Mouse (Mus musculus): ENCODE results near the gene Fat1. TPM values are rescaled to one million over a fixed set of nuclear protein-coding genes. Genes with fewer than 3 reads are reported as not detected.

Gene Fat1
- 8.7 and 10.4 TPM in 2 replicates for polyA plus RNA-seq (2015; fragmentation: Nextera tagmentation; extraction: Ambion mirVana)

DNA sequence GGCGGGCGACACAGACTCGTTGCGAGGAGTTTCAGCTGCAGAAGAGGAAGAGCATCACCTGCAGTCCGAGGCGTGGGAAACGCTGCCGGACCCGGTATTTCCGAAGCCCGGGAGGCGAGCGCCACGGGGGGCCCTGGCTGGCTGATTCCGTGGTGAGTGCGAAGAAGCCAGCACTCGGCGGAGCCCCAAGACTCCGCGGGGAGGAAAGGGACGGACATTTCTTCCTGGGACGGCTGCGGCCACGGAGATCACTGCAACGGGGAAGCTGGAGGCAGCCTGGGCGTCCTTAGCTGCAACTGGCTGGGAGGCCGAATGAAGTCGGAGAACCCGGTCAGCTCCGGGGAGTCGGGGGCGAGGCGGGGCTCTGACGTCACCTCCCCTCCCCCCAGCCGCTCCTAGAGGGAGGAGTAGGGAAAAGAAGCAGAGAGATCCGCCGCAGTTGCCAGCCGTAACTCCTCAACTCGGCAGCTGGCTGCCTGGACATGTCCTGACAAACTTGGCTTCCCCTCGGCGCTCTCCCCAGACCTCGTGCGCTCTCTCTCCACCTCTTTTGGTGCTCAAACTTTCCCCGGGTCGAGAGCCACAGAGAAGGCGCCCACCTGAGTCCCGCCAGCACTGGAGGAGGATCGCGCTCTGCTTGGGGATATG, at the start of gene Fat1:
Gene Fat1, plus strand, starts transcription at position 598 of the 648 bp plus-strand sequence.
- peak; percentile 39 for ATAC-seq
- H3K4me2 ChIP-seq (ENCODE audit: low read length) = peak within 1 kb of the TSS; percentile 97
- peaks cover 19% of the 10 kb centered on the region for H3K4me1 ChIP-seq (replicated peaks; ENCODE audit: control insufficient read depth, insufficient read depth, low read length)
- no peaks in the 10 kb centered on the region for H3K36me3 ChIP-seq (ENCODE audit: control insufficient read depth, insufficient read depth)
- H3K9ac ChIP-seq (replicated peaks; ENCODE audit: low read depth, low read length) = peak within 1 kb of the TSS; percentile 58
- no peaks in the 10 kb centered on the region for H3K27me3 ChIP-seq (replicated peaks; ENCODE audit: control insufficient read depth, insufficient read depth, low read length)
- no peaks in the 10 kb centered on the region for H3K9me3 ChIP-seq (ENCODE audit: control insufficient read depth, low read length)
- WGBS = 0% methylated on average over 48 of the region's 49 CpGs
- H3K4me3 ChIP-seq (replicated peaks; ENCODE audit: low read length) = peak within 1 kb of the TSS; percentile 77
- peak within 1 kb of the TSS; percentile 71 for H3K27ac ChIP-seq (ENCODE audit: low read length)

DNA sequence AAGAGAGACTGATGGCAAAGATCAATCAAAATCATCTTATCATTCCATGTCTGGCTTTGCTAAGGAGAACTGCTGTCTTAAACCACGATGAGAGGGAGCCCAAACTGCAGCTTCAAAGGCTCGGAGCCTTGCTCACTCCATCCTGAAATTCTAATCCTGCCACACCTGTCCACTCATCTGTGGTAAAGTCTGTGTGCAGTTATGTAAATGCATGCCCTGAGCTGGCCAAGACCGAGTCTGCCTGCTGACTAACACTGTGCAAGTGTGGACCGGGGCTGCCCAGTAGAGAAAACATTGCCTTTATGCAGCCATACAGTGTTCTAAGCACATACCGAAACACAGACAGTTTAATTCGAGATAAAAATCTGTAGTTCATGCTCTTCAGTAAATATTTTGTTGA, 40.6 kb upstream of the Fat1 start:
- Histone ChIP-seq H3K4me2 (ENCODE audit: low read length) (no peak overlapping the region), H3K27ac (ENCODE audit: low read length) (no peak overlapping the region), H3K9ac (replicated peaks; ENCODE audit: low read depth, low read length) (no peak overlapping the region), H3K4me1 (replicated peaks; ENCODE audit: control insufficient read depth, insufficient read depth, low read length) (peaks cover 5% of the 10 kb centered on the region; the same call in 1 of the 2 replicates), H3K36me3 (ENCODE audit: control insufficient read depth, insufficient read depth) (no peaks in the 10 kb centered on the region), H3K27me3 (replicated peaks; ENCODE audit: control insufficient read depth, insufficient read depth, low read length) (no peaks in the 10 kb centered on the region), H3K4me3 (replicated peaks; ENCODE audit: low read length) (no peak overlapping the region), H3K9me3 (ENCODE audit: control insufficient read depth, low read length) (no peaks in the 10 kb centered on the region)
- WGBS = 82% methylated on average over 6 of the region's 6 CpGs
- ATAC-seq = no peak

DNA sequence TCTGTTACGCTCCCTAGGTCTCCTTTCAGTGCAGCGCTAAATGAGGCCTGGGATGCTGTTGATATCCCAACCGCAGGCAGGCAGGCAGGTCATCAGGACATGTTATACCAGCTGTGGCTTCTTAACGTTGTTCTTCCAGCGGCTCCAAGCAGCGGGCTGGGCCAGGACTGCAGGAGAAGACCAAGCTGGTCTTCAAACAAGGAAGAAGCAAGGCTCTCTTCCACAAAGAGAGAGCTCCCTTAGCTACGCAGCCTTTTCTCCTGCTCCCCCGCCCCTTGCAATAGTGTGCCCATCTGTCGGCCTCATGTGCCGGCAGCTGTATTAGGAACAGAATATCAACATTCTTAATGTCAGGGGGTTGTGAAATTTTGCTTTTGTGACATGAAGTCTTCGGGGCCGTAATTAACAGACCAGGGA, 35.7 kb upstream of the Fat1 start:
- Histone ChIP-seq H3K36me3 (ENCODE audit: control insufficient read depth, insufficient read depth) (no peaks in the 10 kb centered on the region), H3K9me3 (ENCODE audit: control insufficient read depth, low read length) (no peaks in the 10 kb centered on the region), H3K9ac (replicated peaks; ENCODE audit: low read depth, low read length) (no peak overlapping the region), H3K4me1 (replicated peaks; ENCODE audit: control insufficient read depth, insufficient read depth, low read length) (peaks cover 6% of the 10 kb centered on the region; the same call in 1 of the 2 replicates), H3K27me3 (replicated peaks; ENCODE audit: control insufficient read depth, insufficient read depth, low read length) (no peaks in the 10 kb centered on the region), H3K4me3 (replicated peaks; ENCODE audit: low read length) (no peak overlapping the region), H3K4me2 (ENCODE audit: low read length) (peak overlapping the region; percentile 5; the same call in 1 of the 2 replicates), H3K27ac (ENCODE audit: low read length) (no peak overlapping the region)
- WGBS = 36% methylated on average over 12 of the region's 12 CpGs
- peak; percentile 80 for ATAC-seq

DNA sequence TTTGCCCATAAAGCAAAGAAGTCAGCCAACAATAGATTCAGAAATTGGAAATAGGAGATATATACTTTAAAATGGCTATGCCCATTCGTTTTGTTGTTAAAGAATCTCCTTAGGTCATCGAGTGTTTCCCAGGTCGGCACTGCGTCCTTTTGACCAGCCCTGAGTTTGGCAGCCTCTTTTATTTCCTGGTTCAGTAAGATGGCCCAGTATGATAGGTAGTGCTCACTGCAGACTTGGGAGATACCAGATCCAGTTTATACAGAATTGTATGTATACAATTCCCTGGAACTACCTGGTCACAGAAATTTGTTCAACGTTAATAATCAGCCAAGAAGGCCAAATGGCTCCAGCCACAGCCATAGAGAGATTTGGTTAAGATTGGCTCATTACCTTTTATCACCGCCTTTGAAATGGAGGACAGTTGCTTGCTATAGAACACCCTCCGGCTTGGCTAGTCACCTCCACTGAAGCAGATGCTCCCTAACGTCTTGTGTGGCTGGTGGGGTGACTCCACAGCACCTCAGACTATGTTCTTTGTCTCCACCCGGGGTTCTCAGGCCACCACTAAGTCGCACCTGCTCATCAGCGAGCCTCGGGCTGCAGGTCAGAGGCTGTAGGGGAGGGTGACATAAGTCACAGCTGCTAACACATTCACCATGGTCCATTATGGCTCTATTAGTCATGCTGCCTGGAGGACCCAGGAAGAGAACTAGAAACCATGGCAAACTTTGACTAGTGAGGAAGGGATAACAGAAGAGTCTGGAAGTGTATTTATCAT, 23.9 kb upstream of the Fat1 start:
- Histone ChIP-seq H3K4me1 (replicated peaks; ENCODE audit: control insufficient read depth, insufficient read depth, low read length) (no peaks in the 10 kb centered on the region), H3K27me3 (replicated peaks; ENCODE audit: control insufficient read depth, insufficient read depth, low read length) (no peaks in the 10 kb centered on the region), H3K4me2 (ENCODE audit: low read length) (no peak overlapping the region), H3K36me3 (ENCODE audit: control insufficient read depth, insufficient read depth) (no peaks in the 10 kb centered on the region), H3K9ac (replicated peaks; ENCODE audit: low read depth, low read length) (no peak overlapping the region), H3K27ac (ENCODE audit: low read length) (no peak overlapping the region), H3K9me3 (ENCODE audit: control insufficient read depth, low read length) (no peaks in the 10 kb centered on the region), H3K4me3 (replicated peaks; ENCODE audit: low read length) (no peak overlapping the region)
- ATAC-seq = no peak
- WGBS = 89% methylated on average over 12 of the region's 12 CpGs

DNA sequence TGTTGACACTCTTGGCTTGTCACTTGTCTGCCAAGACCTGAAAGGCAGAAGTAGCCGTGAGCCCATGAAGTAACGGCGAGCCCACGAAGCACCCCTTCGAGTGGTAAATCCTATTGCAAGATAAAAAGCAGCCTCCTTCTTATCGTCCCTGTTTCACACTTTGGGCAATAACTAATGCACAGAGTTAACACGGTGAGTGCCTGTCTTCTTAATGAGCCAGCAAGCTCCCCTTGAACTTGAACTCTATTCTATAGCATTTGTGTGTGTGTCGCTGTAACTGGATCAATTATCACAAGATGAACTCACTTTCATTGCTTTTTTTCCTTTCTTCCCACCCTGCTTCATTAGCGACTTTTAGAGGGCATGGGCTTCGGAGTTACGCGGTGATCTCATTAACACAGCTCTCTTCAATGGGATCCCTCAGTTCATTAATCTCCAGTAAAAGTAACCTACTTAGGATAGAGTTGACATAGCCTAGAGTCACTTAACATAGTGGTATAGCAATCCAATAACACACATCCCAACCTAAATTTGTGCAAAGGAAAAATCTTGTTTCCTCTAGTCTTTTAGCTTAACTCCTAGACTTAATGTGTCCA, 15.7 kb upstream of the Fat1 start:
- Histone ChIP-seq H3K9ac (replicated peaks; ENCODE audit: low read depth, low read length) (no peak overlapping the region), H3K4me1 (replicated peaks; ENCODE audit: control insufficient read depth, insufficient read depth, low read length) (no peaks in the 10 kb centered on the region), H3K27me3 (replicated peaks; ENCODE audit: control insufficient read depth, insufficient read depth, low read length) (no peaks in the 10 kb centered on the region), H3K4me3 (replicated peaks; ENCODE audit: low read length) (no peak overlapping the region), H3K36me3 (ENCODE audit: control insufficient read depth, insufficient read depth) (no peaks in the 10 kb centered on the region), H3K27ac (ENCODE audit: low read length) (no peak overlapping the region), H3K4me2 (ENCODE audit: low read length) (no peak overlapping the region), H3K9me3 (ENCODE audit: control insufficient read depth, low read length) (no peaks in the 10 kb centered on the region)
- WGBS = 42% methylated on average over 12 of the region's 12 CpGs
- ATAC-seq = no peak

DNA sequence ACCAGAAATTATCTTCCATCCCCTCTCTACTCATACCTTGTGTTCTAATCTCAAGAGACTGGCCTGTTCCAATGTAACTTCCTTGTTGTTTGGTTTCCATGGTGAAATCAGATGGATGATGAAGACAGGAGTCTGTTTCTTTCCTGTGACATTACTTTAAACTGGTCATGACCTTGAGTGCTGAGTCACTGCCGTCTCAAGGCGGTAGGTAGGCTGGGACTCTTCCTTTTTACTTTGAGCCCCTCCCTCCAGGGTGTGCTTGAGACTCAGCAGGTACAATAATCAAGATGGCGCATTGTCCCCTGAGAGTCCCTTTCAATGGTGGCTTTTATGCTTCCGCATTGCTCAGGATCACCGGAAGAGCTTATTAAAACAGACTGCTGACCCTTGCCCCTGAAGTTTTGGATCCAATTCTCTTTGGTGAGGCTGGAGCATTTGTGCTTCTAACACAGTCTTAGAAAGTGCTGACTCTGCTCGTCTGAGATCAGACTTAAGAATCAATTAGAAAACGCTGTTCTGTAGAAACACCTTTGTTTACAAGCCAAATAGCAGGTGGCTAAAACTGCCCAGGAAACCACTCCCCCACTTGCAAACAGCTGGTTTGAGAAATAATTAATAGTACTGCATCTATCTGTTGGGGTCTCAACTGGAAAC, 14.7 kb upstream of the Fat1 start:
- no peaks in the 10 kb centered on the region for H3K4me1 ChIP-seq (replicated peaks; ENCODE audit: control insufficient read depth, insufficient read depth, low read length)
- no peaks in the 10 kb centered on the region for H3K36me3 ChIP-seq (ENCODE audit: control insufficient read depth, insufficient read depth)
- no peak overlapping the region for H3K9ac ChIP-seq (replicated peaks; ENCODE audit: low read depth, low read length)
- no peaks in the 10 kb centered on the region for H3K27me3 ChIP-seq (replicated peaks; ENCODE audit: control insufficient read depth, insufficient read depth, low read length)
- no peak overlapping the region for H3K27ac ChIP-seq (ENCODE audit: low read length)
- H3K4me3 ChIP-seq (replicated peaks; ENCODE audit: low read length) = no peak overlapping the region
- no peaks in the 10 kb centered on the region for H3K9me3 ChIP-seq (ENCODE audit: control insufficient read depth, low read length)
- WGBS = 56% methylated on average over 7 of the region's 7 CpGs
- no peak overlapping the region for H3K4me2 ChIP-seq (ENCODE audit: low read length)
- ATAC-seq = no peak

DNA sequence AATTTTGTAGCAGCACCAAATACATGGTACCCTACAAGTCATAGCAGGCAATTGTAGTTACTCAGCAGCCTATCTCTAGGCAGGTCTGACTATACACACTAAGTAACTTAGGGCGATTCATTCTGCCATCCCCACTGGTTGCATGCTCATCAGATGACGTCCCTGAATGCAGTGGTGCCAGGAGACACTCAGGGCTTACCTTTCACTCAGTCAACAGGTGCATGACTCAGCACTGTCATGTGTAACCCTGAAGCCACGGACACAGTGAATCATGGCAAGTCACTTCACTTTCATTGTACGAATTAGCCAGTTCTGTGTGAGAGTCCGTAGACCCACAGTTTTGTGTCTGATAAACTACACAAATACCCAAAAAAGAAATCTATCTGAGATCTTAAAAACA, 10.3 kb upstream of the Fat1 start:
- no peak overlapping the region for H3K9ac ChIP-seq (replicated peaks; ENCODE audit: low read depth, low read length)
- H3K27me3 ChIP-seq (replicated peaks; ENCODE audit: control insufficient read depth, insufficient read depth, low read length) = no peaks in the 10 kb centered on the region
- H3K4me1 ChIP-seq (replicated peaks; ENCODE audit: control insufficient read depth, insufficient read depth, low read length) = no peaks in the 10 kb centered on the region
- no peak for ATAC-seq
- no peak overlapping the region for H3K4me2 ChIP-seq (ENCODE audit: low read length)
- H3K27ac ChIP-seq (ENCODE audit: low read length) = no peak overlapping the region
- H3K4me3 ChIP-seq (replicated peaks; ENCODE audit: low read length) = no peak overlapping the region
- 92% methylated on average over 5 of the region's 5 CpGs for WGBS
- H3K36me3 ChIP-seq (ENCODE audit: control insufficient read depth, insufficient read depth) = no peaks in the 10 kb centered on the region
- H3K9me3 ChIP-seq (ENCODE audit: control insufficient read depth, low read length) = no peaks in the 10 kb centered on the region

DNA sequence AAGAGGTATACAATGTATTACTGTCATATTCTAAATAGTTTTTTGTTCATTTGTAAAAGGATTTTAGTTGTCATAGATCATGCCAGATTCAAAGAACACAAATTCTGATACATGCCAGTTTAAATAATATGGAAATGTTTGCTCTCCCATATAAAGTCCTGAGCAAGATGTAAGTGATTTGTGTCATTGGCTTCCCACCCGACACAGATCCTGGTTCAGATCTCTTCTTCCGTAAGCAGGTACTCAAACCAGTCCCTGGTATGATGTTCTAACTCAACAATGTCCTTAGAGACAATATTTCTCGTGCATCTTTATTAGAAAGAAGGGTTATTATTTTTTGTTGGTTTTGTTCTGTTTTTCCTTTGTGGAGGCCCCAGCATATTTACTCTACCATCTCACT, 5.2 kb upstream of the Fat1 start:
- H3K4me2 ChIP-seq (ENCODE audit: low read length) = no peak overlapping the region
- 93% methylated on average over 3 of the region's 3 CpGs for WGBS

More for the DNA sequence above, 5.2 kb upstream of the Fat1 start:
- Histone ChIP-seq H3K4me1 (replicated peaks; ENCODE audit: control insufficient read depth, insufficient read depth, low read length) (peaks cover 7% of the 10 kb centered on the region), H3K9me3 (ENCODE audit: control insufficient read depth, low read length) (no peaks in the 10 kb centered on the region), H3K36me3 (ENCODE audit: control insufficient read depth, insufficient read depth) (no peaks in the 10 kb centered on the region), H3K9ac (replicated peaks; ENCODE audit: low read depth, low read length) (no peak overlapping the region), H3K4me3 (replicated peaks; ENCODE audit: low read length) (no peak overlapping the region), H3K27me3 (replicated peaks; ENCODE audit: control insufficient read depth, insufficient read depth, low read length) (no peaks in the 10 kb centered on the region), H3K27ac (ENCODE audit: low read length) (no peak overlapping the region)
- no peak for ATAC-seq

Measured in forebrain, embryonic 16.5 days (tissue).